ENCODE assay signal across 18 mouse cellular contexts in the genomic region with DNA sequence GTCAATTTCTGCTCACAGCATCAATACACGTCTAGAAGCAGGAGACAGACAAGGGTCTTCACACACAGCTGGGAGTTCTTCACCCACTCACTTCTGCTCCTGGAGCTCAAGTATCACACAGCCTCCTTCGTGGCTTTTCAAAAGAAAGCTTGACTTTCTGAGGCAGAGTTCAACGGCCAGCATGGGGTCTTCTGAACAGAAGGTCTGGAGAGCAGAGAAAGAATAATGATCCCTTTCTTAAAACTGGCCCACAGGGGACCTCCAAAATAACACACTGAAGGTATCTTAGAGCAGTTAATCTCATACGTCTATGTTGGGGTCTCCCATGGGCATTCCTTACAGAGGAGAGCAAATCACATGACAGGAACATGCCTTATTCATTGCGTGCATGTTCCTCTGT.
"Had no signal": no experiment of that assay in that cellular context is flagged by ENCODE, and none has a peak within 500 bp of the region (broad histone marks: within the 10 kb centered on the region; RNA-seq: fewer than 3 reads in every experiment).

No protein-coding gene starts in this region.

- H3K36me3 ChIP-seq: liver, embryonic 13.5 days; midbrain, embryonic 15.5 days; neural tube, embryonic 13.5 days had no signal

- H3K27ac ChIP-seq: kidney, postnatal 0 days; left cerebral cortex, adult 2 months; liver, embryonic 13.5 days; midbrain, embryonic 15.5 days; neural tube, embryonic 13.5 days had no signal

- H3K9ac ChIP-seq: liver, embryonic 13.5 days; midbrain, embryonic 15.5 days; neural tube, embryonic 13.5 days had no signal

- H3K4me2 ChIP-seq: liver, embryonic 13.5 days; midbrain, embryonic 11.5 days; midbrain, embryonic 15.5 days; neural tube, embryonic 13.5 days had no signal

- ATAC-seq: lung, postnatal 0 days; midbrain, embryonic 15.5 days had no signal

- H3K4me3 ChIP-seq: left cerebral cortex, adult 2 months; liver, embryonic 13.5 days; megakaryocyte, embryonic 14.5 days; midbrain, embryonic 15.5 days; myocyte; neural tube, embryonic 13.5 days had no signal

- H3K9me3 ChIP-seq: liver, embryonic 13.5 days; megakaryocyte, embryonic 14.5 days; midbrain, embryonic 15.5 days; neural tube, embryonic 13.5 days had no signal

- H3K4me1 ChIP-seq: liver, embryonic 13.5 days; megakaryocyte, embryonic 14.5 days; midbrain, embryonic 15.5 days had no signal

- DNase-seq: kidney, adult 2 months; kidney, postnatal 36 days; layer of hippocampus, postnatal 36 days; liver, embryonic 13.5 days; lung, adult 2 months; lung, postnatal 36 days; retina, postnatal 1 day; right cerebral cortex, postnatal 25 days; thymus, adult 18-20 months; thymus, postnatal 4 days had no signal

- H3K27me3 ChIP-seq: liver, embryonic 13.5 days; megakaryocyte, embryonic 14.5 days; midbrain, embryonic 15.5 days; neural tube, embryonic 13.5 days had no signal
